Mouse (Mus musculus) spleen, adult 2 months (tissue): ENCODE results near the gene Bbs5. TPM values are rescaled to one million over a fixed set of nuclear protein-coding genes. Genes with fewer than 3 reads are reported as not detected.
"Not testable (repeated sequence)": the region's sequence is repeated elsewhere in the genome, so short reads cannot be mapped to it uniquely, and the experiment has no call there.

Source experiments
- DNase-seq, 2 experiments: peaks; one replicate each; pipeline versions ENCODE4 v3.0.0 to v3.0.0-alpha.2; 2012 to 2021; ENCODE audit warnings: low spot score in 2 of 2, low read depth in 1 of 2
- H3K27ac ChIP-seq: fragments of 200-500 bp; 2 replicates; pipeline ENCODE4 v1.5.1; 2012; ENCODE audit warnings: low read length, inconsistent platforms; ENCODE audit not compliant: insufficient read depth
- H3K27me3 ChIP-seq: fragments of 200-500 bp; 2 replicates; pipeline ENCODE4 v1.6.1; 2012; ENCODE audit warnings: mild to moderate bottlenecking, moderate library complexity, low read length, inconsistent platforms; ENCODE audit not compliant: control insufficient read depth, insufficient read depth
- H3K36me3 ChIP-seq: fragments of 200-500 bp; 2 replicates; pipeline ENCODE4 v1.6.1; 2012; ENCODE audit warnings: mild to moderate bottlenecking, low read length, inconsistent platforms; ENCODE audit not compliant: control insufficient read depth, insufficient read depth
- H3K4me1 ChIP-seq: fragments of 200-500 bp; 2 replicates; pipeline ENCODE4 v1.6.1; 2011; ENCODE audit warnings: inconsistent platforms; ENCODE audit not compliant: control insufficient read depth, insufficient read depth, insufficient read length
- H3K4me3 ChIP-seq: fragments of 200-500 bp; 2 replicates; pipeline ENCODE4 v1.5.1; 2011; ENCODE audit warnings: mild to moderate bottlenecking, inconsistent platforms; ENCODE audit not compliant: insufficient read depth, insufficient read length; ENCODE audit errors: extremely low read depth
- CTCF ChIP-seq: fragments of 200-500 bp; IDR thresholded peaks from 2 replicates; pipeline ENCODE4 v1.5.1; 2011; ENCODE audit warnings: mild to moderate bottlenecking, inconsistent platforms; ENCODE audit not compliant: insufficient read depth, insufficient read length, insufficient replicate concordance; ENCODE audit errors: extremely low read depth
- POLR2A ChIP-seq: fragments of 200-500 bp; IDR thresholded peaks from 2 replicates; pipeline ENCODE4 v1.6.1; 2011; ENCODE audit warnings: low read depth, low read length, inconsistent platforms
- WGBS: fragments of 180-500 bp; shearing (Covaris S2); methylation state at CpG from one replicate; pipeline ENCODE4 v1.1.7; 2018; 5-methylcytosine and 5-hydroxymethylcytosine counted together
- polyA plus RNA-seq: library from polyadenylated mRNA; depleted of rRNA; stranded (reverse); fragments of >200 nt; gene quantifications from 2 replicates; pipeline ENCODE4 v1.2.3, GENCODE M21; 2012

Bbs5 gene
- polyA plus RNA-seq, 1 experiment = 0.21 TPM

- no peak overlapping the region for H3K27ac ChIP-seq
- no peak overlapping the region for H3K4me3 ChIP-seq
- H3K27me3 ChIP-seq = no peaks in the 10 kb centered on the region
- H3K4me1 ChIP-seq = peaks cover 7% of the 10 kb centered on the region
- DNase-seq = no peak
- no peaks in the 10 kb centered on the region for H3K36me3 ChIP-seq
- no peak for TF ChIP-seq POLR2A
Measured at GRCm38 (mm10) chr2:69619286-69619685, 27.7 kb upstream of the Bbs5 start.

GRCm38 (mm10) chr2:69629215-69629614 lies 17.8 kb upstream of the Bbs5 start:
- H3K27me3 ChIP-seq = no peaks in the 10 kb centered on the region
- H3K4me1 ChIP-seq = no peaks in the 10 kb centered on the region
- H3K36me3 ChIP-seq = no peaks in the 10 kb centered on the region
- TF ChIP-seq CTCF (no peak), POLR2A (no peak)
- 90% methylated on average over 17 of the region's 17 CpGs for WGBS
- no peak overlapping the region for H3K27ac ChIP-seq
- H3K4me3 ChIP-seq = no peak overlapping the region
- DNase-seq = no peak

- TF ChIP-seq POLR2A (no peak), CTCF (no peak)
- no peak for DNase-seq
- whole genome bisulfite sequencing = 85% methylated on average over 6 of the region's 6 CpGs
- Histone ChIP-seq H3K4me1 (no peaks in the 10 kb centered on the region), H3K27ac (no peak overlapping the region), H3K36me3 (no peaks in the 10 kb centered on the region), H3K4me3 (no peak overlapping the region), H3K27me3 (no peaks in the 10 kb centered on the region)
Measured at GRCm38 (mm10) chr2:69629914-69630313, 17.1 kb upstream of the Bbs5 start.

GRCm38 (mm10) chr2:69630792-69631191 lies 16.2 kb upstream of the Bbs5 start:
- WGBS = 89% methylated on average over 5 of the region's 5 CpGs
- no peak for TF ChIP-seq CTCF
- TF ChIP-seq POLR2A = no peak
- DNase-seq = no peak
- Histone ChIP-seq H3K36me3 (no peaks in the 10 kb centered on the region), H3K4me3 (no peak overlapping the region), H3K27ac (no peak overlapping the region), H3K4me1 (no peaks in the 10 kb centered on the region), H3K27me3 (no peaks in the 10 kb centered on the region)

- TF ChIP-seq POLR2A (no peak), CTCF (no peak)
- H3K27ac ChIP-seq = no peak overlapping the region
- no peaks in the 10 kb centered on the region for H3K27me3 ChIP-seq
- WGBS = 84% methylated on average over 2 of the region's 2 CpGs
- no peaks in the 10 kb centered on the region for H3K4me1 ChIP-seq
- DNase-seq = peak in 1 of 2 experiments; percentile 16
- no peaks in the 10 kb centered on the region for H3K36me3 ChIP-seq
- no peak overlapping the region for H3K4me3 ChIP-seq
Measured at GRCm38 (mm10) chr2:69631449-69631848, 15.5 kb upstream of the Bbs5 start.

- under 1% methylated on average over 11 of the region's 11 CpGs for WGBS
- no peaks in the 10 kb centered on the region for H3K36me3 ChIP-seq
- peak; percentile 26 to 45 for DNase-seq
- no peak overlapping the region for H3K4me3 ChIP-seq
- TF ChIP-seq POLR2A (no peak), CTCF (peak; percentile 56; the same call in 1 of the 2 replicates)
- no peak overlapping the region for H3K27ac ChIP-seq
- H3K4me1 ChIP-seq = no peaks in the 10 kb centered on the region; the same call in 1 of the 2 replicates
- H3K27me3 ChIP-seq = no peaks in the 10 kb centered on the region
Measured at GRCm38 (mm10) chr2:69635064-69635701, 11.8 kb upstream of the Bbs5 start.

GRCm38 (mm10) chr2:69635807-69636206 lies 11.2 kb upstream of the Bbs5 start:
- Histone ChIP-seq H3K36me3 (no peaks in the 10 kb centered on the region), H3K4me3 (no peak overlapping the region), H3K27ac (no peak overlapping the region), H3K4me1 (no peaks in the 10 kb centered on the region; the same call in 1 of the 2 replicates), H3K27me3 (no peaks in the 10 kb centered on the region)
- TF ChIP-seq POLR2A (no peak), CTCF (peak; percentile 20; the same call in 1 of the 2 replicates)
- WGBS = 76% methylated on average over 6 of the region's 6 CpGs
- peak; percentile 29 to 52 for DNase-seq

GRCm38 (mm10) chr2:69637989-69638388 lies 9.0 kb upstream of the Bbs5 start:
- not testable (repeated sequence) for H3K27me3 ChIP-seq, DNase-seq, H3K4me1 ChIP-seq, H3K27ac ChIP-seq, H3K4me3 ChIP-seq, H3K36me3 ChIP-seq
- 89% methylated on average over 7 of the region's 7 CpGs for WGBS
